Mouse (Mus musculus) kidney, embryonic 14.5 days (tissue): ENCODE data around the gene Zfp82. TPM values are rescaled to one million over a fixed set of nuclear protein-coding genes. Genes with fewer than 3 reads are reported as not detected.
A peak's percentile ranks its signal among the peaks of the same experiment; 100 is the strongest.

Experiments used
- ATAC-seq: fragments of 200-750 bp; cut with Nextera tagmentation; 2 replicates; pipeline ENCODE4 v1.8.0; 2017; ENCODE audit warnings: moderate number of reproducible peaks, mild to moderate bottlenecking, moderate TSS enrichment, moderate library complexity; ENCODE audit not compliant: low FRiP score, low TSS enrichment
- H3K27ac ChIP-seq: fragments of 300-500 bp; sonication (generic); 2 replicates; pipeline ENCODE4 v1.5.1; 2014; ENCODE audit warnings: low read depth, mild to moderate bottlenecking, low read length, moderate library complexity, mixed read lengths
- H3K27me3 ChIP-seq: fragments of 300-500 bp; sonication (generic); 2 replicates; pipeline ENCODE4 v1.6.1; 2014; ENCODE audit warnings: mild to moderate bottlenecking, low read length; ENCODE audit not compliant: control insufficient read depth, insufficient read depth
- H3K36me3 ChIP-seq: fragments of 300-500 bp; sonication (generic); 2 replicates; pipeline ENCODE4 v1.6.1; 2014; ENCODE audit warnings: low read length, mixed read lengths; ENCODE audit not compliant: control insufficient read depth, insufficient read depth
- H3K4me1 ChIP-seq: fragments of 300-500 bp; sonication (generic); 2 replicates; pipeline ENCODE4 v1.6.1; 2014; ENCODE audit warnings: low read length, mixed read lengths; ENCODE audit not compliant: control insufficient read depth, insufficient read depth
- H3K4me2 ChIP-seq: fragments of 300-500 bp; sonication (generic); replicated peaks from 2 replicates; pipeline ENCODE4 v1.6.1; 2014; ENCODE audit warnings: low read depth, mild to moderate bottlenecking, low read length
- H3K4me3 ChIP-seq: fragments of 300-500 bp; sonication (generic); 2 replicates; pipeline ENCODE4 v1.5.1; 2014; ENCODE audit warnings: mild to moderate bottlenecking, low read length
- H3K9ac ChIP-seq: fragments of 300-500 bp; sonication (generic); 2 replicates; pipeline ENCODE4 v1.6.1; 2014; ENCODE audit warnings: low read depth, mild to moderate bottlenecking, low read length, moderate library complexity
- H3K9me3 ChIP-seq: fragments of 300-500 bp; sonication (generic); 2 replicates; pipeline ENCODE4 v1.6.1; 2016; ENCODE audit warnings: low read length; ENCODE audit not compliant: control insufficient read depth
- WGBS: fragments of 180-500 bp; shearing (Covaris S2); extraction: QIAGEN DNeasy Blood & Tissue Kit; methylation state at CpG from one replicate; pipeline ENCODE4 v1.1.7; 2014; 5-methylcytosine and 5-hydroxymethylcytosine counted together
- microRNA-seq: library from miRNA; unstranded; fragments of <30 nt; microRNA quantifications from one replicate; pipeline ENCODE4, GENCODE M21; 2016
- polyA plus RNA-seq: library from polyadenylated mRNA; unstranded; fragments of >200 nt; fragmentation: Nextera tagmentation; extraction: Ambion mirVana; gene quantifications from 2 replicates; pipeline ENCODE4 v1.2.1, GENCODE M21; 2014

Zfp82 gene
- polyA plus RNA-seq, 1 experiment from 2014 or later, result 5.7 TPM

GRCm38 (mm10) chr7:30008020-30008690, 64.5 kb downstream of the Zfp82 start:
- WGBS, result 74% methylated on average over 6 of the region's 6 CpGs
- no peak overlapping the region for H3K9ac ChIP-seq
- no peaks in the 10 kb centered on the region for H3K27me3 ChIP-seq
- peaks cover 15% of the 10 kb centered on the region; the same call in 1 of the 2 replicates for H3K4me1 ChIP-seq
- peaks cover 53% of the 10 kb centered on the region for H3K36me3 ChIP-seq
- H3K4me2 ChIP-seq, result no peak overlapping the region
- H3K27ac ChIP-seq, result peak overlapping the region; percentile 55; the same call in 1 of the 2 replicates
- ATAC-seq, result no peak
- H3K9me3 ChIP-seq, result no peaks in the 10 kb centered on the region
- no peak overlapping the region for H3K4me3 ChIP-seq

GRCm38 (mm10) chr7:30007601-30008000, 65.1 kb downstream of the Zfp82 start:
- Histone ChIP-seq H3K9ac (no peak overlapping the region), H3K4me2 (no peak overlapping the region), H3K4me3 (no peak overlapping the region), H3K36me3 (peaks cover 54% of the 10 kb centered on the region), H3K27me3 (no peaks in the 10 kb centered on the region), H3K27ac (peak overlapping the region; percentile 55; the same call in 1 of the 2 replicates), H3K4me1 (peaks cover 15% of the 10 kb centered on the region; the same call in 1 of the 2 replicates), H3K9me3 (no peaks in the 10 kb centered on the region)
- no peak for ATAC-seq
- 89% methylated on average over 1 of the region's 1 CpGs for WGBS

Small RNA genes within 50 kb of the gene (microRNA-seq; reads per million reads assigned to microRNA genes)
- not detected for gene Gm23368

Other genes starting within 250 kb of the Zfp82 start
- gene Zfp940, start 219.2 kb downstream of the Zfp82 start, polyA plus RNA-seq, result 4.7 and 7.6 TPM in 2 replicates
- gene Zfp420, start 212.9 kb downstream of the Zfp82 start, polyA plus RNA-seq, result 7.2 and 9.1 TPM in 2 replicates
- 8.7 and 13.0 TPM in 2 replicates for gene Zfp27, start 166.3 kb downstream of the Zfp82 start, polyA plus RNA-seq
- gene Zfp383, start 164.7 kb downstream of the Zfp82 start, polyA plus RNA-seq, result 5.7 and 7.2 TPM in 2 replicates
- 7.2 and 11.0 TPM in 2 replicates for gene Zfp74, start 118.8 kb downstream of the Zfp82 start, polyA plus RNA-seq
- gene Zfp568, start 88.9 kb downstream of the Zfp82 start, polyA plus RNA-seq, result 13.4 and 26.6 TPM in 2 replicates
- gene Zfp14, start 21.5 kb downstream of the Zfp82 start, polyA plus RNA-seq, result 2.6 and 4.1 TPM in 2 replicates
- 0.58 and 1.9 TPM in 2 replicates for gene Gm26920, start 17.5 kb upstream of the Zfp82 start, polyA plus RNA-seq
- gene Zfp566, start 17.6 kb upstream of the Zfp82 start, polyA plus RNA-seq, result 13.8 and 14.4 TPM in 2 replicates
- gene Zfp260, start 21.9 kb upstream of the Zfp82 start, polyA plus RNA-seq, result 98.2 and 125 TPM in 2 replicates
- gene Zfp382, start 49.0 kb upstream of the Zfp82 start, polyA plus RNA-seq, result 5.2 and 6.1 TPM in 2 replicates
- gene Zfp146, start 96.8 kb upstream of the Zfp82 start, polyA plus RNA-seq, result 20.2 and 23.0 TPM in 2 replicates
- 4.5 TPM in 2 replicates for gene Cox7a1, start 111.2 kb upstream of the Zfp82 start, polyA plus RNA-seq
- 83.1 and 120 TPM in 2 replicates for gene Capns1, start 125.9 kb upstream of the Zfp82 start, polyA plus RNA-seq
- 173 and 268 TPM in 2 replicates for gene Polr2i, start 159.0 kb upstream of the Zfp82 start, polyA plus RNA-seq
- 174 and 199 TPM in 2 replicates for gene Tbcb, start 159.4 kb upstream of the Zfp82 start, polyA plus RNA-seq
- not detected in 2 replicates for gene Ovol3, start 162.8 kb upstream of the Zfp82 start, polyA plus RNA-seq
- 0.22 and 0.43 TPM in 2 replicates for gene Thap8, start 207.2 kb upstream of the Zfp82 start, polyA plus RNA-seq
- gene Wdr62, start 207.5 kb upstream of the Zfp82 start, polyA plus RNA-seq, result 7.8 and 11.1 TPM in 2 replicates
- gene Clip3, start 218.8 kb upstream of the Zfp82 start, polyA plus RNA-seq, result 30.7 and 51.1 TPM in 2 replicates
- 85.5 and 112 TPM in 2 replicates for gene Alkbh6, start 235.8 kb upstream of the Zfp82 start, polyA plus RNA-seq
- 43.5 and 72.9 TPM in 2 replicates for gene Syne4, start 241.9 kb upstream of the Zfp82 start, polyA plus RNA-seq
- not detected in 2 replicates for gene E130208F15Rik, start 248.8 kb upstream of the Zfp82 start, polyA plus RNA-seq